Mouse (Mus musculus): ENCODE results near the gene Lmna.

Gene Lmna

GRCm38 (mm10) chr3:88473571-88473970 lies 36.2 kb downstream of the Lmna start:
- DNase-seq (ENCODE audit: low spot score in 2 of 2): no peak

GRCm38 (mm10) chr3:88473020-88473419 lies 36.7 kb downstream of the Lmna start:
- DNase-seq (ENCODE audit: low spot score in 2 of 2): no peak

- no peak for DNase-seq (ENCODE audit: low spot score in 2 of 2)
These were observed 38.7 kb downstream of the Lmna start for GRCm38 (mm10) chr3:88470943-88471479.

- no peak for DNase-seq (ENCODE audit: low spot score in 2 of 2)
These were observed 40.3 kb downstream of the Lmna start for GRCm38 (mm10) chr3:88469466-88469865.

- peak in 1 of 2 experiments; percentile 82 for DNase-seq (ENCODE audit: low spot score in 2 of 2)
These were observed 42.5 kb downstream of the Lmna start for GRCm38 (mm10) chr3:88467116-88467824.

- DNase-seq (ENCODE audit: low spot score in 2 of 2): no peak
These were observed 44.6 kb downstream of the Lmna start for GRCm38 (mm10) chr3:88465127-88465526.

GRCm38 (mm10) chr3:88464425-88464824 lies 45.3 kb downstream of the Lmna start:
- no peak for DNase-seq (ENCODE audit: low spot score in 2 of 2)

- DNase-seq (ENCODE audit: low spot score in 2 of 2): no peak
These were observed 48.6 kb downstream of the Lmna start, which contains the start of gene Sema4a for GRCm38 (mm10) chr3:88460983-88461696. TSS of gene Sema4a (minus strand) at chr3:88461182.

GRCm38 (mm10) chr3:88460029-88460428 lies 49.7 kb downstream of the Lmna start:
- no peak for DNase-seq (ENCODE audit: low spot score in 2 of 2)

- peak in 1 of 2 experiments; percentile 47 for DNase-seq (ENCODE audit: low spot score in 2 of 2)
These were observed 51.0 kb downstream of the Lmna start for GRCm38 (mm10) chr3:88458778-88459219.

GRCm38 (mm10) chr3:88456746-88457532 lies 52.8 kb downstream of the Lmna start:
- no peak for DNase-seq (ENCODE audit: low spot score in 2 of 2)

GRCm38 (mm10) chr3:88456313-88456712 lies 53.4 kb downstream of the Lmna start:
- DNase-seq (ENCODE audit: low spot score in 2 of 2): no peak

GRCm38 (mm10) chr3:88455588-88456264 lies 54.0 kb downstream of the Lmna start:
- no peak for DNase-seq (ENCODE audit: low spot score in 2 of 2)

GRCm38 (mm10) chr3:88454762-88455587 lies 54.8 kb downstream of the Lmna start:
- DNase-seq (ENCODE audit: low spot score in 2 of 2): no peak

GRCm38 (mm10) chr3:88453986-88454385 lies 55.8 kb downstream of the Lmna start:
- DNase-seq (ENCODE audit: low spot score in 2 of 2): no peak

- no peak for DNase-seq (ENCODE audit: low spot score in 2 of 2)
These were observed 56.4 kb downstream of the Lmna start for GRCm38 (mm10) chr3:88453369-88453768.

GRCm38 (mm10) chr3:88452716-88453115 lies 57.0 kb downstream of the Lmna start:
- DNase-seq (ENCODE audit: low spot score in 2 of 2): no peak

- DNase-seq (ENCODE audit: low spot score in 2 of 2): no peak
These were observed 57.5 kb downstream of the Lmna start for GRCm38 (mm10) chr3:88452246-88452645.

- DNase-seq (ENCODE audit: low spot score in 2 of 2): no peak
These were observed 59.2 kb downstream of the Lmna start for GRCm38 (mm10) chr3:88450379-88451131.
